Mouse (Mus musculus): Measurements from ENCODE around the gene Fas.

Gene Fas

GRCm38 (mm10) chr19:34283614-34284013, 6.9 kb upstream of the Fas start:
- in situ Hi-C loops (cut with MboI, MseI), result no loop called here

GRCm38 (mm10) chr19:34284383-34284782, 6.1 kb upstream of the Fas start:
- in situ Hi-C loops (cut with MboI, MseI), result no loop called here

- in situ Hi-C loops (cut with MboI, MseI), result no loop called here
Observed at GRCm38 (mm10) chr19:34284826-34285225, 5.6 kb upstream of the Fas start.

- in situ Hi-C loops (cut with MboI, MseI), result no loop called here
Observed at GRCm38 (mm10) chr19:34287221-34287620, 3.2 kb upstream of the Fas start.

- in situ Hi-C loops (cut with MboI, MseI), result no loop called here
Observed at GRCm38 (mm10) chr19:34287656-34288415, 2.6 kb upstream of the Fas start.

DNA sequence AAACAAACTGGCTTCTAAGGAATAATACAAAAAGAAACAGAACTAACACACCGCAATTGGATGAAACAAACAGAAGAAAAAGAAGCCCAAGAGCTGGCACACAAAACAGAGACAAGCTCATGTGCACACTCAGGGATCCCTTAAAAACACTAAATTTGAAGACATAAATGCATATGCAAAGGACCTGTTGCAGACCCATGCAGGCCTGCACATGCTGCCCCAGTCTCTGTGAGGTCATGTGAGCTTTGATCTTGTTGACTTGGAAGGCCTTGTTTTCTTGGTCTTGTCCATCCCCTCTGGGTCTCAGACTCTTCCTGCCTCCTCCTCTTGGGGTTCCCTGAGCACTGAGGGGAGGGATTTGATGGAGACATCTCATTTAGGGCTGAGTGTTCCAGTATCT, 1.8 kb upstream of the Fas start:
- in situ Hi-C loops (cut with MboI, MseI), result no loop called here

DNA sequence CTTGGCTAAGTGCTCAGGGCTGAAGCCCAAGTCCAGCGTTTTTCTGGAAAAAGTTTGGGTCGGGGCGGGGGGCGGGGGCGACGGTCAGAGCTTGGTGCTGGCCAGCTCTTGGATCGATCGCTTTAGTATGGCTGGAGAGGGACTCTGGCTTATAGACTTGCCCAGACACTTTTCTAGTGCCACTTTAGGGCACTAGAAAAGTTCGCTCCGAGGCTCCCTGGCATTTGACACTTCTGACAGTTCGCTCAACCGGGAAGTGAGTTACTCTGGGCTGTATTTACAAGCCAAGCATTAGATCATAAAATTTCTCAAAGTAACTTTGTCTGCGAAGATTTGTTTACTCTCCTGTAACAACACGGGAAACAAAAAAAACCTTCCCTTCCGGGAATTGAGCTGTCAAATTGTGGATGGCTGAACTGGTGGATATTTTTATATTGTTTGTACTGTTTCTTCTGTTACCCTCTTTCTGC, 441 bp downstream of the Fas start:
- in situ Hi-C loops (cut with MboI, MseI), result no loop called here

- in situ Hi-C loops (cut with MboI, MseI), result no loop called here
Observed at GRCm38 (mm10) chr19:34291379-34291778, 913 bp downstream of the Fas start.

DNA sequence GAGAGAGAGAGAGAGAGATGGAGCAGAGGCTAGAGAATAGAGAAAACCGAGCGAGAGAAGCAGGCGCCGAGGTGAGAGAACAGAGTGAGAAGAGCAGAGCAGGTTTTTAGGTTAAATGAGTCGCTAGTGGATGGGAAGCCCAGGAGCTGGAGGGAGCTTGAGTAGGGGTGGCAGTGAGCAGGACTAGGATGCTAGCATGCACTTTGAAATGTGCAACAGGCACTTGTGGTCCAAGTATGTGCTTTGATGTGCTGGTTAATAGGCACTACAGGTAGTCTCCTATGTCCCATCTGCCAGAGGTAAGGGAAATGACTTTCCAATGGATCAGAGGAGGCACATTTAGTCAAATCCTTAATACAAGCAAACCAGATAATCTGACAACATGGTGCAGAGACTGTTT, 1.5 kb downstream of the Fas start:
- in situ Hi-C loops (cut with MboI, MseI), result no loop called here

DNA sequence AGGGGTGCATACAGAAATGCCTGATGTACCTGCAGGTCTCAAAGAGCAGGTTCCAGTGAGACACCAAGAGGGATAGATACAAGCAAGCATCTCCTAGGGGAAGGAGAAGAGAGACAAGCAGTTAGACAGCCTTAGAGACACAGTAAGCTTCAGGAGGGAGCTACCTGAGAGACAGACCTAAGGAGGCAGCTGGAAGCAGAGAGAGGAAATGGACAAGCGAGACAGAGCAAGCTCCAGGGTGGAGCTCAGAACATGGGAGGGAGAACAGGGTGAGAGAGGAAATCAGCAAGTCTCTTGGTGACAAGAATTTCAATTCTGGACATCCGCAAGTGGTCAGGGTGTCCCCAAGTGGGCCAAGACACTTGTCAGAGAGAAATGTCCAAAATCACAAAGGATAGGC, 2.2 kb downstream of the Fas start:
- in situ Hi-C loops (cut with MboI, MseI), result no loop called here

- in situ Hi-C loops (cut with MboI, MseI), result no loop called here
Observed at GRCm38 (mm10) chr19:34293376-34293947, 3.0 kb downstream of the Fas start.

- in situ Hi-C loops (cut with MboI, MseI), result no loop called here
Observed at GRCm38 (mm10) chr19:34295442-34295841, 5.0 kb downstream of the Fas start.

GRCm38 (mm10) chr19:34298531-34298930, 8.1 kb downstream of the Fas start:
- in situ Hi-C loops (cut with MboI, MseI), result no loop called here

GRCm38 (mm10) chr19:34299229-34299628, 8.8 kb downstream of the Fas start:
- in situ Hi-C loops (cut with MboI, MseI), result no loop called here

- in situ Hi-C loops (cut with MboI, MseI), result no loop called here
Observed at GRCm38 (mm10) chr19:34300430-34300829, 10.0 kb downstream of the Fas start.

DNA sequence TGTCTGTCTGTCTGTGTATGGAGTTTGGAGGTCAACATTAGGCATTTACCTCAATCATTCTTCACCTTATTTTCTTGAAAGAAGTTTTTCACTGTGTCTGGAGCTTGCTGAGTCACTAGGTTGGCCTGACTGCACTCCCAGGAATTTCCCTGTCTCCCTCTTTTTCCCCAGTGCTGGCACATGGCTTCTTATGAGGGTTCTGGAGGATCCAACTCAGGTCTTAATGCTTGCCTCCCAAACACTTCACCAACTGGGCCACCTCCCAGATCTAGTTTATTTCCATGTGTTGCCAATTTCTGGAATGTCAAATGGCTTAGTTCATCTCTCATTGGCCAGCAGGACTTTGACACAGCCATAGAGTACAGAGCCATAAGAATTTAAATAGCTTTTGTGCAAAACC, 14.5 kb downstream of the Fas start:
- in situ Hi-C loops (cut with MboI, MseI), result no loop called here

DNA sequence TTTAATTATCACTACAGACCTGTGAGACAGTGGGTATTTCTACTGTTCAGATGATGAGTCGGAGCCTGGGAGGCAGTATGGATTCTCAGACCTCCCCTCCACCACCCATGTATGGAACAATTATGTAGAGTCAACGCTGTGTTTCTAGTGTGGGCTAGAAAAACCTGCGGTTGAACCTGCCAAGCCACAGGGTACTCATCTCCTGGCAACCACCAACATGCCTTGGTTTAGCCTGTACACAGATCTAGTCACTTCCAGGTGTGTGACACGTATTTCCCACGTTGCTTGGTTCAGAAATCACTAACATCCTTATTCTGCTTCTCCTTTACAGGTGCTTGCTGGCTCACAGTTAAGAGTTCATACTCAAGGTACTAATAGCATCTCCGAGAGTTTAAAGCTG, 16.3 kb downstream of the Fas start:
- in situ Hi-C loops (cut with MboI, MseI), result no loop called here

GRCm38 (mm10) chr19:34312151-34312728, 21.8 kb downstream of the Fas start:
- in situ Hi-C loops (cut with MboI, MseI), result loop anchor here (5.0 kb wide), 1 partner anchor 70 kb away; no protein-coding TSS in a partner anchor

DNA sequence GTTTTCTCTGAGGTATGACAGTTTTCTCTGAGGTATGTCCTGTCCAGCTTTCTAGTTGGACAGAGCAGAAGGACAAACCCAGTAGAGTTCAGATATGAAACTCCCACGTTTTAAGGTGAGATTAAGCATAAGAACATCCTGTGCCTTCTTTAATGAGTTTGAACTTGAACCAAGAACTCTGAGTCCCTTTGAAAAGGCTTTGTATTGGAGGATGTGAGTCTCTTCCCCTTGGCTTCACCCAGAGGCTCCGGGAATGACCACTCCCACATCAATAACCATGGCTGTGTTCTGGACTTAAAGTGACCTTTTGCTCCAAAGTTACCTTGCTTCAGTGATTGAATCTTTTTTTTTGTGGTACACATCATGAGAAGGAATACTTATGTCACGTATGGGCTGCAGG, 37.6 kb downstream of the Fas start:
- in situ Hi-C loops (cut with MboI, MseI), result loop anchor here (10.0 to 25.0 kb wide), 2 partner anchors 183 to 334 kb away; no protein-coding TSS in a partner anchor

- in situ Hi-C loops (cut with MboI, MseI), result loop anchor here (5.0 to 25.0 kb wide), 3 partner anchors 87 to 328 kb away; no protein-coding TSS in a partner anchor
Observed at GRCm38 (mm10) chr19:34334300-34334699, 43.8 kb downstream of the Fas start.

DNA sequence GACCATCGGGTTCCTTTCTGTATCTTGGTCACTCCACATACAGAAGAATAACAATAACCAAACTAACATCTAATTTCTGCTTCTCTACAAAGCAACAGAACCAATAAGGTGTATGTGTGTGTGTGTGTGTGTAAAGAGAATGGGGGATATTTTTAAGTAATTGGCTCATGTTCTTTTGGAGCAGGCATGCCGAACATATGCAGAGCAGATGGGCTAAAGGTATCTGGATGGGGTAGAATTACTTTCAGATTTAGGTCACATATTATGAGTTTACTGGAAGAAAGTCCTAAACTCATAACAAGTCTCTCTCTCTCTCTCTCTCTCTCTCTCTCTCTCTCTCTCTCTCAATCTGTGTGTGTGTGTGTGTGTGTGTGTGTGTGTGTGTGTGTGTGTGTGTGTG, 54.2 kb downstream of the Fas start:
- in situ Hi-C loops (cut with MboI, MseI), result loop anchor here (25.0 kb wide), 1 partner anchor 318 kb away; no protein-coding TSS in a partner anchor

DNA sequence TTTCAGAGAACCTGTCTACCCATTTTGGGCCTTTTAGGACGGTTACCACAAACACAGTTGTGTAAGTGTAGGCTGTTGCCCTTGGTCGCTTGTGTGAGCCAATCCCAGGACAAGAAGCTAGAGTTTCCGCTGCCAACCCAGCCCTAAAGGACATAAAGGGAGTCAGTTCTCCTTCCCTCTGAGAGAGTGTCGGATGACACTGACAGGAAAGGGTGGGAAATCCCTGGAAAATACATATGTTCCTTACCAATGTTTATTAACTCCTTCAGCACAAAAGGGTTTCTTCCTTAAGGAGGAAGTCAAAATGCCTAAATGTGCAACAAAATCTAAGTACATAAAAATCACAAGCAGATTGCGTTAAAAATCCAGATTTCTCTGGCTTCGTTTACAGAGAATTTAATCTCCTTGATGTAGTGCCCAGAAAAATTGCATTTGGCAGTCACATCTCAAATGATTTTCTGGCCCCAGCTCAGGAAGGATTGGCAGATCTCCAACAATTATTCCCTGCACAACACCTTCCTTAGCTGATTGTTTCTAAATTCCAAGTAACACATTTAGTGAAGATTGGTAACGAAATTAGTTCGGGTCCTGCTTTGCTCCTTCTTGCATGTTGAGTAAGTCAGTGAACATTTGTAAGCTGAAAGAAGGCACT, 55.3 kb downstream of the Fas start:
- in situ Hi-C loops (cut with MboI, MseI), result loop anchor here (25.0 kb wide), 1 partner anchor 317 kb away; no protein-coding TSS in a partner anchor

All from regulatory T cell (primary cell).